Mouse (Mus musculus): ENCODE results near the gene Zfp423.

DNA sequence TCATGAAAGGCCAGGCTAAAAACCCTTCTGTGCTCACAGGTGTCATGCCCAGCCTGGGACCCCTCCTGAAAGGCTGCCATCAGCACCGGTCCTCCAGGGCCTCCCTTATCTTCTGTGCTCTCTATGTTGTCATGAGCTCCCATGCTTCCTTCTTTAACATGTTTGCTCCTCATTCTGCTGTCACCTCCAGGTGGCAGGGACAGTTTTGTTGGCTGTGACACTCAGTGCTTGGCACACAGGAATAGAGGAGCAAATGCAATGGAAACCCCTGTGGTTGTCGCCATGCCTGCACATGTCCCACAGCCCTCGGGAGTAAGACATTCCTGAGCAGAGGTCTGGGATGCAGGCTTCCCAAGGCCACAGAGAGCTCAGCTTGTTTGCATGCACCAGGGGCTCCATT, 194.1 kb downstream of the Zfp423 start:
- TF ChIP-seq POLR2A (IDR thresholded peaks at IDR 0.05; ENCODE audit: control insufficient read depth, extremely low read depth, insufficient read depth, low read length, poor library complexity) (no peak), CTCF (IDR thresholded peaks at IDR 0.05; ENCODE audit: borderline replicate concordance, control insufficient read depth, extremely low read depth, insufficient read depth, low read length, poor library complexity) (no peak)
